ENCODE assay signal across 21 mouse cellular contexts in genomic region chr12:85703507-85703906, GRCm38 (mm10). TPM values are rescaled to one million over a fixed set of nuclear protein-coding genes. Genes with fewer than 3 reads are reported as not detected.
DNase-seq lines count a peak whose midpoint lies in the region; TF ChIP-seq lines count a peak whose summit lies in the region.
"Had no signal": no experiment of that assay in that cellular context is flagged by ENCODE, and none has a peak within 500 bp of the region (broad histone marks: within the 10 kb centered on the region; RNA-seq: fewer than 3 reads in every experiment).

No protein-coding gene starts in this region.

- peaks cover 8% of the 10 kb centered on the region for H3K4me1 ChIP-seq in lung, adult 2 months (ENCODE audit: control insufficient read depth, insufficient read depth, low read length)

- TF ChIP-seq POLR2A in lung, adult 2 months (IDR thresholded peaks at IDR 0.05; ENCODE audit: borderline replicate concordance, extremely low read depth, low read depth, low read length) = no peak
- no peak for TF ChIP-seq POLR2A in brain, embryonic 14.5 days (IDR thresholded peaks at IDR 0.05; ENCODE audit: borderline replicate concordance, extremely low read depth, insufficient read depth, insufficient read length, poor library complexity, severe bottlenecking)

- 49% methylated on average over 3 of the region's 3 CpGs for WGBS in lung, adult 2 months

- H3K4me3 ChIP-seq in lung, adult 2 months (replicated peaks; ENCODE audit: extremely low read depth, low read depth, low read length) = no peak overlapping the region
- H3K4me3 ChIP-seq: embryonic facial prominence, embryonic 15.5 days; limb, embryonic 10.5 days; midbrain, embryonic 12.5 days; neural tube, embryonic 13.5 days had no signal

- TF ChIP-seq CTCF in lung, adult 2 months (IDR thresholded peaks at IDR 0.05; ENCODE audit: insufficient read depth, low read length) = no peak
- TF ChIP-seq CTCF in brain, embryonic 14.5 days (IDR thresholded peaks at IDR 0.05; ENCODE audit: borderline replicate concordance, extremely low read depth, insufficient read depth, insufficient read length) = no peak

- DNase-seq in gastrocnemius, postnatal 10 days = peak; percentile 34
- no peak for DNase-seq in gastrocnemius, adult 18-20 months (ENCODE audit: low spot score)
- DNase-seq in lung, adult 18-20 months = peak; percentile 36 to 37
- no peak for DNase-seq in lung, adult 2 months
- DNase-seq in brain, embryonic 14.5 days (ENCODE audit: low read depth) = peak; percentile 35
- DNase-seq in right cerebral cortex, postnatal 14 days = no peak
- DNase-seq in urinary bladder, postnatal 14 days (ENCODE audit: low spot score) = no peak
- DNase-seq: adrenal gland, adult 8-10 months; B cell, adult 2 months; cerebellum, adult 9-11 months; gastrocnemius, postnatal 25 days; kidney, adult 11 months; liver, postnatal 0 days; thymus, postnatal 36 days had no signal

RNA-seq across cellular contexts. Expression of gene Batf, which starts 17.0 kb away (rescaled TPM):
- total RNA-seq in gastrocnemius, postnatal 10 days (2021) = 1 to 10 TPM in 1 of 2 experiments, under 1 TPM in 1; 0.33 to 1.3 TPM
- total RNA-seq in gastrocnemius, adult 18-20 months (2021) = under 1 TPM in 1 of 2 experiments, not detected in 1; 0.32 TPM
- 8.7 and 10.5 TPM in 2 replicates for polyA plus RNA-seq in lung, adult 2 months (2012; rRNA removed)
- 1.1 and 1.3 TPM in 2 replicates for polyA plus RNA-seq in brain, embryonic 14.5 days (2012; rRNA removed)
- polyA plus RNA-seq: Patski had no signal

RNA-seq across cellular contexts. Expression of gene Flvcr2, which starts 42.8 kb away (rescaled TPM):
- total RNA-seq in gastrocnemius, postnatal 10 days (2021) = 1 to 10 TPM; 4.3 to 5.4 TPM
- total RNA-seq in gastrocnemius, adult 18-20 months (2021) = under 1 TPM; 0.21 to 0.38 TPM
- 11.6 and 12.7 TPM in 2 replicates for polyA plus RNA-seq in lung, adult 2 months (2012; rRNA removed)
- polyA plus RNA-seq in brain, embryonic 14.5 days (2012; rRNA removed) = 3.9 and 4.5 TPM in 2 replicates
- total RNA-seq: megakaryocyte progenitor cell, adult 5-6 weeks; monocyte, adult 5-6 weeks had no signal

Comparison
In these comparisons a context has a peak if more than half of its experiments do, and no peak if none do; other contexts are left out.
1. DNase-seq: peak in gastrocnemius, postnatal 10 days (single experiment), lung, adult 18-20 months (2 of 2) and brain, embryonic 14.5 days (single experiment); none in gastrocnemius, adult 18-20 months (single experiment), lung, adult 2 months (single experiment), right cerebral cortex, postnatal 14 days (single experiment) and urinary bladder, postnatal 14 days (single experiment).